11 mouse cellular contexts compared by ENCODE assay signal in the genomic region with DNA sequence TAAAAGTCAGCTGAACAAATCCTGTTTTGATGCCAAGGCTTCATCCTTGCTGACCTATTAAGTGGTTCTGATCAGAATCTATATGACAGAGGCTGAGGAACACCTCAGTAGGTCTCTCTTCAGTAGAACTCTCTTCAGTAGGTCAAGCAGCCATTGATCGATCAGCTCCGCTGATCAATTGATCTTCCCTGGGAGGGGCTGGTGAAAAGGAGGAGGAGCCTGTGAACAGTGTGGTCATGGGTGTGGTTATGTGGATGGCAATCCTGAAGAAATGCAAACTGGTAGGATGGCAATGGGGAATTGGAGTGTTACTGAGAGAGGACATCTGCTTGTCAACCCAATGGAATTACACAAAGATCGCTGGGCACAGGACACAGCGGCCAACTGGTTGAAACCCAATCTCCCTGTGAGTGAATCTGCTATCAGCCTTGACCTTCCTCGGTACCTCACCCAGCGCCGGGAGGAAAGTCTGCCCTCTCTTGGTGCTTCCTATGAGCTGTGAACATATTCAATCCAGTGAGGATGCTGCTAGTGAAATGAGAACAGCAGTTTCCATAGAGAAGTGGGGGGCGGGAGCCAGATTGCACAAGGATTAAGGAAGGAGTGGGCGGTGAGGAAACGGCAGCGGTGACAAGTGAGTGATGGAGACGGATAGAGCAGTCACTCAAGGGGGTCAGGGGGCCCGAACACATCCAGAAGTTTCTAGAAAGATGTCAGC.
DNase-seq lines count a peak whose midpoint lies in the region; ATAC-seq and TF ChIP-seq lines count a peak whose summit lies in the region.
"Had no signal": no experiment of that assay in that cellular context is flagged by ENCODE, and none has a peak within 500 bp of the region (broad histone marks: within the 10 kb centered on the region; RNA-seq: fewer than 3 reads in every experiment).

No protein-coding gene starts in this region.

- H3K36me3 ChIP-seq in heart, postnatal 0 days (replicated peaks; ENCODE audit: control insufficient read depth, insufficient read depth, low read length): no peaks in the 10 kb centered on the region
- H3K36me3 ChIP-seq in ES-Bruce4 (ENCODE audit: control insufficient read depth, insufficient read depth, low read length, poor library complexity, severe bottlenecking): no peaks in the 10 kb centered on the region
- no peaks in the 10 kb centered on the region for H3K36me3 ChIP-seq in intestine, postnatal 0 days (ENCODE audit: control insufficient read depth, insufficient read depth)
- H3K36me3 ChIP-seq: forebrain, embryonic 12.5 days; hindbrain, embryonic 15.5 days had no signal

- H3K4me1 ChIP-seq in heart, postnatal 0 days (ENCODE audit: control insufficient read depth, insufficient read depth): peaks cover 9% of the 10 kb centered on the region
- H3K4me1 ChIP-seq in ES-Bruce4 (ENCODE audit: control insufficient read depth, insufficient read depth, low read length): no peaks in the 10 kb centered on the region
- H3K4me1 ChIP-seq in intestine, postnatal 0 days (replicated peaks; ENCODE audit: control insufficient read depth, insufficient read depth, low read length): no peaks in the 10 kb centered on the region

- no peak for TF ChIP-seq EP300 in heart, postnatal 0 days (IDR thresholded peaks at IDR 0.05; ENCODE audit: low read depth)
- TF ChIP-seq EP300 in ES-Bruce4 (IDR thresholded peaks at IDR 0.05; ENCODE audit: insufficient read depth, low read depth, low read length): no peak

- H3K4me3 ChIP-seq in heart, postnatal 0 days (ENCODE audit: low read depth, low read length): no peak overlapping the region
- H3K4me3 ChIP-seq in ES-Bruce4 (ENCODE audit: low read depth, low read length): peak overlapping the region; percentile 64
- H3K4me3 ChIP-seq in intestine, postnatal 0 days (ENCODE audit: low read depth, low read length): no peak overlapping the region
- H3K4me3 ChIP-seq: forebrain, embryonic 12.5 days; hindbrain, embryonic 15.5 days had no signal

- 49% methylated on average over 13 of the region's 13 CpGs for WGBS in heart, postnatal 0 days
- WGBS in intestine, postnatal 0 days: 57% methylated on average over 13 of the region's 13 CpGs

- no peak overlapping the region for H3K9ac ChIP-seq in heart, postnatal 0 days (replicated peaks; ENCODE audit: low read depth, low read length)
- H3K9ac ChIP-seq in ES-Bruce4 (ENCODE audit: low read depth, poor library complexity, severe bottlenecking): no peak overlapping the region
- no peak overlapping the region for H3K9ac ChIP-seq in intestine, postnatal 0 days (ENCODE audit: low read depth, low read length)
- H3K9ac ChIP-seq: forebrain, embryonic 12.5 days; hindbrain, embryonic 15.5 days had no signal

- no peak overlapping the region for H3K4me2 ChIP-seq in heart, postnatal 0 days (ENCODE audit: low read depth, low read length)
- no peak overlapping the region for H3K4me2 ChIP-seq in intestine, postnatal 0 days (replicated peaks; ENCODE audit: low read depth)
- H3K4me2 ChIP-seq: forebrain, embryonic 12.5 days; hindbrain, embryonic 15.5 days had no signal

- no peak overlapping the region for H3K27ac ChIP-seq in heart, postnatal 0 days (ENCODE audit: low read depth)
- H3K27ac ChIP-seq in ES-Bruce4 (ENCODE audit: insufficient read depth, low read length): no peak overlapping the region
- H3K27ac ChIP-seq in intestine, postnatal 0 days (ENCODE audit: low read depth, low read length): no peak overlapping the region
- H3K27ac ChIP-seq: forebrain, embryonic 12.5 days; hindbrain, embryonic 15.5 days; macrophage had no signal

- no peaks in the 10 kb centered on the region for H3K9me3 ChIP-seq in heart, postnatal 0 days (replicated peaks; ENCODE audit: control insufficient read depth, low read length)
- H3K9me3 ChIP-seq in ES-Bruce4 (replicated peaks; ENCODE audit: control insufficient read depth, insufficient read depth, low read length, poor library complexity, severe bottlenecking): no peaks in the 10 kb centered on the region
- H3K9me3 ChIP-seq in intestine, postnatal 0 days (ENCODE audit: control insufficient read depth): no peaks in the 10 kb centered on the region
- H3K9me3 ChIP-seq: forebrain, embryonic 12.5 days; hindbrain, embryonic 15.5 days had no signal

- ATAC-seq in heart, postnatal 0 days (ENCODE audit: insufficient read depth, low read depth): no peak
- ATAC-seq in monocyte, adult 5-6 weeks (replicated peaks; ENCODE audit: insufficient number of reproducible peaks, low FRiP score, low TSS enrichment, poor library complexity, severe bottlenecking): no peak
- no peak for ATAC-seq in intestine, postnatal 0 days

- no peak for DNase-seq in heart, postnatal 0 days (ENCODE audit: low spot score)
- no peak for DNase-seq in heart, adult 9 months (ENCODE audit: low spot score in 2 of 2)
- DNase-seq in brain, adult 2 months (ENCODE audit: low read depth, low spot score): peak; percentile 68
- peak; percentile 44 to 46 for DNase-seq in left cerebral cortex, adult 9 months (ENCODE audit: low spot score in 2 of 2)
- no peak for DNase-seq in kidney, postnatal 14 days

- no peak for TF ChIP-seq POLR2A in ES-Bruce4 (IDR thresholded peaks at IDR 0.05; ENCODE audit: insufficient read depth, low read length)

- no peaks in the 10 kb centered on the region for H3K27me3 ChIP-seq in heart, postnatal 0 days (ENCODE audit: control insufficient read depth, insufficient read depth, low read length)
- H3K27me3 ChIP-seq in ES-Bruce4 (ENCODE audit: control insufficient read depth, insufficient read depth, low read length, poor library complexity, severe bottlenecking): no peaks in the 10 kb centered on the region
- no peaks in the 10 kb centered on the region for H3K27me3 ChIP-seq in intestine, postnatal 0 days (replicated peaks; ENCODE audit: control insufficient read depth, insufficient read depth, low read length)

- TF ChIP-seq CTCF in heart, postnatal 0 days (IDR thresholded peaks at IDR 0.05; ENCODE audit: low read depth): peak; percentile 7; the same call in 1 of the 2 replicates
- TF ChIP-seq CTCF in ES-Bruce4 (IDR thresholded peaks at IDR 0.05; ENCODE audit: low read depth, low read length): peak; percentile 26
- no peak for TF ChIP-seq CTCF in intestine, postnatal 0 days (IDR thresholded peaks at IDR 0.05; ENCODE audit: low read depth)

Comparison
In these comparisons a context has a peak if more than half of its experiments do, and no peak if none do; other contexts are left out.
1. DNase-seq: peak in brain, adult 2 months (single experiment) and left cerebral cortex, adult 9 months (2 of 2); none in heart, postnatal 0 days (single experiment), heart, adult 9 months (0 of 2) and kidney, postnatal 14 days (single experiment).